Mouse (Mus musculus) bone marrow, adult 2 months (tissue): ENCODE results near the gene Rhbdf2.

Experiments used
- CTCF ChIP-seq: fragments of 200-500 bp; IDR thresholded peaks from 2 replicates; pipeline ENCODE4 v1.5.1; 2011; ENCODE audit warnings: low read length, control low read depth; ENCODE audit not compliant: control insufficient read depth, insufficient read depth
- POLR2A ChIP-seq: fragments of 200-500 bp; IDR thresholded peaks from 2 replicates; pipeline ENCODE4 v1.6.1; 2011; ENCODE audit warnings: low read depth, mild to moderate bottlenecking, control low read depth, low read length, borderline replicate concordance; ENCODE audit not compliant: control insufficient read depth

DNA sequence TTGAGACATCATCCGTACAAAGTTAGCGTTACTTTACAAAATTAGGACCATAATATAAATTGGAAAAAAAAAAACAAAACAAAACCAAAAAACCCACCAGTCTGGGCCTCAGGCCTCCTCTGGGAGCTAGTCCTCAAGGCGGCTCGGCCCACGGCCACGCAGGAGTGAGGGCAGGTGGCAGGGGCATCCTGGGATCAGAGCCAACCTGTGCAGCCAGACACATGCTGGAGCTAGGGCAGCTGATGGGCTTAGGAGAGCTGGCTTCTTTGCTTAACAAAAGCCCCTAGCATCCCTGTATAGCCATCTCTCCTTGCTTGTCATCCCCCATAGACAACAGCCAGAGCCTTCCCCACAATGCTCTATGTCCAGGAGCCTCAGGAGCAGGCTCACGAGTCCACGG is 28.6 kb downstream of the Rhbdf2 start:
- TF ChIP-seq CTCF, result no peak
- TF ChIP-seq POLR2A, result no peak
